Mouse (Mus musculus): ENCODE measurements around the gene Frmd5.

DNA sequence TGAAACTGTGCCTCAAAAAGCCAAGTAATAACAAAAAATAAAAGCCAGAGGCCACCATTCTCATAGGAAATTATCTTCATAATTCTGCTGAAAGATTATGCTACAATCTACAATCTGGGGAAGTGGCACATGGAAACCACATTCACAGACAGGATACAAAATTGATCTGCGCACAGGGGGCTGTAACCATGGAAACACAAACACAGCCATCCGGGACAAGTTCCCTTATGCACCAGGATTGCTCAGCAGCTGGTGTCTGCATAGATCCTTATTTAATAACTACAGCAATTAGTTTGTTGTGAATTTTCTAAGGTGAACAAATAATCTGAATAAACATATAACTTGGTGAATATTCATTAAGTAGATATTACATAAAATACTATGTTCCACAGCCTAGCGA lies 89.8 kb downstream of the Frmd5 start:
- TF ChIP-seq CTCF (IDR thresholded peaks at IDR 0.05; ENCODE audit: extremely low read depth, insufficient read depth, insufficient read length, insufficient replicate concordance) = no peak
- TF ChIP-seq POLR2A (IDR thresholded peaks at IDR 0.05; ENCODE audit: low read depth, low read length) = no peak

Data from spleen, adult 2 months (tissue).